Mouse (Mus musculus) granulocyte monocyte progenitor cell, adult 5-6 weeks (primary cell): ENCODE measurements at regions not wholly inside any gene's neighbourhood (a gene's known extent, or its start where the extent isn't known, plus 50 kb on each side); places are given as distances from the start of the nearest gene placed in this dataset.

Source experiments
- ATAC-seq: replicated peaks from 2 replicates; pipeline ENCODE4 v1.8.0; 2016; ENCODE audit warnings: mild to moderate bottlenecking, moderate TSS enrichment, inconsistent platforms; ENCODE audit not compliant: poor library complexity, severe bottlenecking

DNA sequence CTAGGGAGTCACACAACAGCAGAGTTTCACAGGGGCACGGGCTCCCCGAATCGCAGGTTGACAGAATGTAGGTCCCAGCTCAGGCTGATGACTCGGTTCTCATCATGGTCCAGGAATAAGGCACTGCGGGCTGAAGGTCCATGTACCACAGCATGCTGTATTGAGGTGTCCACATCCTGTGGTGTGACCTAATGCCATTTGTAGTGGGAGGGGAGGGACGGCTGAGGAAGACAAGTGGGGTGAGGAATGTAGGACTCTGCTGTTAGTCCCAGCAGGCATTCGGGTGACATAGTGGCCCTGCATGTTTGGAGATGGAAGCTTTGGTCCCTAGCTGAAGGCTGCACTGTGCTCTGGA, 84.5 kb upstream of the Zc3h12a start:
- ATAC-seq = no peak; the same call in 1 of the 2 replicates

DNA sequence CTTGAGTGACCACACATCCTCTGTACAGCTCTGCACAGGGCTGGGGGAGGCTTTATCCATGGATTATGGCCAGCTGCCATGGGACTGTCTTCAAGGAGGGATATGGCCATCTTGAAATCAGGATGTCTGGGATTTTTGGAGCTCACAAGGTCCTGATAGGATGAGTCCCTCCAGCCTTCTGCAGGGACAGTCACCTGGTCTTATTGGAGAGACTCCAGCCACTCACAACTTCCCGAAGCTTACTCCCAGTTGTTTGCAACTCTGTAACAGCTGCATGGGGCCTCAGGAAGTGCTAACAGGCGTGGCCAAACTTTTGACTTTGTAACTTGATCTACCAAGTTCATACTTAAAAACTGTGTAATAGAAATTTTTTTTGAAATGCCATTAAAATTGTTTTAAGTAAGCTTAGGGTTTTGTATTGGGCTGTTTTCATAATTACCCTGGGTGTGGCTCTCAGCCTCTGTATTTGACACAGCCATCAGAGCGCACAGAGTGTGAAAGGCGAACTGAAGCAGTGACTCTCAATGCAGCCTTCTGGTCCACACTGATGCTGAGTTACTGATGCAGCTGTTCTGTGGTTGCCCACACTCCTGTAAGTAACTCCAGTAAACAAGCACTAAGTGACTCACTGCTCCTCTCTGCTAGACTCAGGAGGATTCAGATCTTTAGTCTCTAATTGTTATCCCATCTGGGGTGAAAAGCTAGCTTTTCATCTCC, 84.0 kb upstream of the Zc3h12a start:
- ATAC-seq = no peak

DNA sequence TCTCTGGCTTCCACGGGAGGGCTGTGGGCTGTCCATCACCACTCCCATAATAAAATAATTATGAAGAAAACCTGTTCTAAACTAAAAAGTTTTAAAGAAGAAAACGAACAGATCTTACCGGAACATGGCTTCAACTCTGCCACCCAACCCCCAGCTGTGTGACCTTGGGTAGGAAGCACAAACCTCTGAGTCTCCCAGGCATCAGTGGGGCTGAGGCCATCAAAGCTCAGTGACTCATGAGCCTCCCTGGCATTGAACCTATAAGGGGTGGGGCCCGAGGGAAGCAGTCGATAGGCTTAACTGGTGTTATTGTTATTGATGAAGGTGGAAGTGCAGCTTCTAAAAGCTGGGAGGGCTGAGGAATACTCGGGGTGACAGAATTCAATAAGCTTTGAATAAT, 83.1 kb upstream of the Zc3h12a start:
- ATAC-seq = no peak

DNA sequence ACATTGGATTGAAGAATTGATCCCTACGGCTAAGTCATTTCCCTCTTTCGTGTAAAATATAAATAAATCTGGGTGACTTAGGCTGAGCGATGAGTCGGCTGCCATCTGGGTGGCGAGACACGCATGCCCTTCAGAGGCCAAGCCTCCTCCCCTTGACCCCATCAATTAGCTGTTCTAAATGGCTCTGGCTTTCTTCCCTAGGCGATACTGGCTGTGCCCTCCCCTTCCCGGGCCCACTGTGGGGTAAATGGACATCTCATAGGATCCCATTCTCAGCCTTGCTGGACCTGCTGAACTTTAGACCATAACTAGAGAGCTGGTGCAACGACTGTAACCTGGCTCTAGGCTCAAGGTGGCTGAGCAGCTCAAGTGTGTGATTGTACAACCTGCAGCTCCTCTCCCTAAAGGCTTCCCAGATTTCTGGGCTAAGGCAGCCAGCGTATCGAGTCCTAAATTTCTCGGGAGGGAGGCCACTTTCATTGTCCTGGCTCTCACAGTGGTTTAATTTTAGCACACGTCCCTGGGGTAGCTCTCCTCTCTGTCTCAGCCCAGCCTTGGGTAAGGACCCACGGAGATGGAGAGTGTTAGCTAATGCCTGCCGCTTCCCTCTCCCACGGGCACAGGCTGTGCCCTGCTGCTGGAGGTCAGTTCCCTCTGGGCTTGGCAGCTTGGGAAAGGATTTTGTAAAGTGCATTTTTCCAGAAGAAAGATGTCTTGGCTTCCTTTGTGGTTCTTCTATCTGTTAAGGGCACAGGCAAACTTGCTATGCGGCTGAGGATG, 80.7 kb upstream of the Zc3h12a start:
- ATAC-seq = no peak

DNA sequence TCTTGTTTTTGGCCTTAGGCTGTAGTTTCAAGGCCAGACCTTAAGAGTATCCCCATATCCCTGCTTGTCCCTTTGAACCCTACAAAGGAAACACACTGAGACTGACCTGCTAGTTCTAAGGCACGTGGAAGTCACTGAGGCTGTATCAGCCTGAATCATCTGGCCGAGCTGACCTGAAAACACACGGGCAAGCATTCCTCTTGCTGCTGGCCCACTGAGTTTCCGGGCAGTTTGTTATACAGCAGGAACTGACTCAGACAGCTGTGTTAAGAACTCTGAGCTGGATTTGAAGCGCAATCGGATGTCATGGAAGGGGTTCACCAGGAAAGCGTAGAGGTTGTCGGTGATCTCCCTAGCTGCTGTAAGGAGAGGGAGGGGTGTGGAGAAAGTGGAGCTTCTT, 75.9 kb upstream of the Zc3h12a start:
- no peak for ATAC-seq

DNA sequence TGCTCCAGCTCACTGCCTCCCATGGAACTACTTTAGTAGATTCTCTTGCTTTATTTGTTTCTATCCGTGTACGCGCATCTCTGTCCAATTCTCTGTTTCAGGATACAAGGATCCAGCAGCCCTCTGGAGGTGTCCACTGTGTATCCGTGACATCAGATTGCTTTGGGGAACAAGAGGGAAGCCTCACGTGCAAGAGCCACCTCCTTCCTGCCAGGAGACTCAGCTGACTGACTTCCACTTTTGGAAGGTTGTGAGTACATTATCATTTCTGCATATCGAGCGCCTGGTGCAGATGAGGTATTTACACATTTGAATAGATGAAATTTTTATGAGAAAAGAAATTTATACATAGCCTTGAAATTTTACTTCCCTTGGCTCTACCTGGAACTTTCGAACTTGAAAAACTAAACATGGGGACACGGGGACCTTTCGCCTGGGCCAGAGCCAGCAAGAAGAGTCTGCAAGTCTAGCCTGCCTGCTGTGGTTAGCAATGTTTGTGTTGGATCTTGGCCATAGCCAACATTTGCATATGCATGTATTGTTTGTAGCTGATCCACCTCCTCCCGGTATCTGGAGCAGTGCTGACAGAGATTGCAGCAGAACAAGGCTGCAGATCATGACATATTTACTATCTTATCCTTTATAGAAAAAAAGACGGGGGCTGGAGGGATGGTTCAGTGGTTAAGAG, 74.1 kb upstream of the Zc3h12a start:
- peak; percentile 64 for ATAC-seq

DNA sequence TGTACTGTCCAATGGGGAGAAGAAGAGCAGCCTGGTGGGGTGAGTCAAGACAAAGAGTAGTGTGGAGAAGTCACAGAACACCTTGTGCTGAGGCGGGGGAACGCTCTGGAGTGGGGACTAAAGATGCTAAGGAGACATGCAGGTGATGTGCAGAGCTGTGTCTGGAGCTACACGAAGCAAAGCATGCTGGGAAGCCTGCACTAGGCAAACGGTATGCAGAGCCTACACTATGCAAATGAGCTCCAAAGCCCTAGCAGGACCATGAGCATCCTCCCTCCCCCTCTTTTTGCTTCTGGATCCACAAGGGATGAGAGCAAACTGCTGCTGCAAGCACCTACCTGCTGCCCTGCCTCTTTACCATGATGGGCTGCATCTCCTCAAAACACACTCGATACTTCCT, 73.1 kb upstream of the Zc3h12a start:
- ATAC-seq = no peak

DNA sequence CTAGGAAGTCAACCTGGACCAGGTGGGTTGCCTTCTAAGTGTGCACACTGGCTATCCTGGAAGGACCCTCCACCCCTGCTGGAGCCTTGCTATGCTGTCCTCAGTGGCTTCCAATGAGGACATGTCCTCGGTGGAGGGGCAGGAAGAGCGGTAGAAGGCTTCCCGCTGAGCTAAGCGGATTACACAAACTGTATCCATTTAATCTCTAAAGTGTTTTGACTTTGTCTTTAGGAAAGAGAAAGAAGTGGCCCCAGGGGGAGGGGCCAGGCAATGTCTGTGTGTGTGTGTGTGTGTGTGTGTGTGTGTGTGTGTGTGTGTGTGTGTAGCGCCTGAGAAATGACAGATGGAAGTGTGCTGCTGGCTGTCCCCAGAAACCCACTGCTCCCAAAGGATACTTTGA, 71.6 kb upstream of the Zc3h12a start:
- ATAC-seq = no peak

DNA sequence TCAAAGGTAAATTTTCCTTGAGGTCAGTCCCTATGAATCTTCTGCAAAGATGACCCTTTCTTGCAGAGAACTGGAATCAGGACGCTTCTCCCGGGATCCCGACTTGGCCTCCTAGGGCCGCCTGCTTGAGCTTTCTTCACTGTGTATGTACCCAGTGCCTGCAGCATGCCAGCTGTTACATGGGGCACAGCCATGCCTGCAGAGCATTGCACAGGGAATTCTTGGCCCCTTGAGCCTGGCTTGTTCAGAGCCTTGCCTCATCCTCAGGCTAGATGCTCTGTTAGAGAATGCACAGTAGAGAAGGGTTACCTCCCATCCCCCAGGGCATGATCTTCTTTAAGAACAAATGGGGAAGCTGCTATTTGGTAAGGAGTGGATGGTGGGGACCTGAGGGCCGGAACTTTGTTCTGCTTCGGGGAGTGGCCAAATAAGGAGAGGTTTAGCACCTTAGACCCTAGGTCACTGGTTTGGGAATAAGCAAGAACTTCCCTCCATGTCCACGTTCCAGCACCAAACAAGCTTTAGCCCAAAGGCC, 68.3 kb upstream of the Zc3h12a start:
- ATAC-seq = peak; percentile 76

DNA sequence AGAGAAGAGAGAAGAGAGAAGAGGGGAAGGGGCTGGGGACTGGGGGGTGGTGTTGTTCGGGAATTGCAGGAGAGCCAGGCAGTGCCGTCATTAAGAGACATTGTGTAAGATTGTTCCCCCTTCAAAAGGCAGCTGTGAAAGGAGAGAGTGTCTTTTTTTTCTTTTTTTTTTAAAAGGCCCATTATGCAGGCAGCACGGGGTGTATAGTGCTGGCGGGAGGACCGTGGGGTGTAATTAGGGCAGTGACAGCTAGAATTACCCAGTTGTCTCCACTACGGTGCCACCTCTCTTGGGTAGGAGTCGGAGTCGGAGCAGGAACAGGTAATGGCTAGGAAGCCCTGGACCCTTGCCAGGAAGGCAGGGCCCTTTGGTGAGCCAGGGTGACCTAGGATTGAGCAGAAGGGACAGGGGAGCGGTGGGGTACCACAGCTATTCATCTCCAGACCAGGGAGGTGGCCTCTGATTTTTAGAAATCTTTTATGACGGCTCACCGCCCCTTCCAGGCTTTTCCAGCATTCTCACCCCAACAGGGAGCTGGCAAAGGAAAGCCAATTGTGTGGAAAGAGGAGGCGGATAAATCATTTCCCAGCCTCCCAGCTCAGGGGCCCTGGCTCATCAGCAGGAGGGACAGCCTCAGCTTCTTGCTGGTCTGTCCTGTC, 67.2 kb upstream of the Zc3h12a start:
- ATAC-seq = no peak

DNA sequence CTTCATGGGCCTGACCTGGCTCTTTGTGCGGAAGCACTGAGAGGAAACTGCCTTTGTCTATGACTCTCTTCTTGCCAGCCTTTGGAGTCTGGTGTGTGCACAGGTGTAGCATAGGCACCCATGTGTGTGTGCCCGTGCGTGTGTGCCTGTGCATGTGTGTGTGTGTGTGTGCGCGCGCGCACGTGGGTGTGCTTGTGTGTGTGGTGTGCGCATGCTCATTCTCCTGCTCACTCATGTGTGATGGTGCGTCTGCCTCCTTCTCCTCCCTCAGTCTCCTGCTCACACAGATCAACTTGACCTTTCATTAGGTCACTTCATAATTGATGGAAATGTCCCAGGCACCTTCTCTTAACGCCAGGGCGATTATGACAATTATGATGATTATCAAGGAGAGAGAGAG, 66.7 kb upstream of the Zc3h12a start:
- no peak for ATAC-seq

DNA sequence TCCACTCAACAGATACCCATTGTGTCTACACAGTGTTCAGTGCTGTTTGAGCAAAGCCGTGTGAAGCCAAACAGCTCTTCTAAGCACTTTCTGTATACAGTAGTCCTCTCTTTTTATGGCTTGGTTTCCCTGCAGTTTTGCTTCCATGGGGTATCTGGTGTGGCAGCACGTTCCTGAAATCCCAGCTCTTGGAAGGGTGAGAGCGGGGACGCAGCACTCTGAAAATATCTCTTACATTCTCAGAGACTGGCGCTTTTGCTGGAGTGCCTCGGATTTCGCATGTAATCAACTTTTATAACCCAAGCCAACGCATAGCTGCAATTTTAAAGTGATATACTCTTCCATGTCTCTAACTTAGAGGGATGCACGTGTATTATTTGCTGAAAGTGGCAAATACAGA, 64.0 kb upstream of the Zc3h12a start:
- no peak for ATAC-seq

DNA sequence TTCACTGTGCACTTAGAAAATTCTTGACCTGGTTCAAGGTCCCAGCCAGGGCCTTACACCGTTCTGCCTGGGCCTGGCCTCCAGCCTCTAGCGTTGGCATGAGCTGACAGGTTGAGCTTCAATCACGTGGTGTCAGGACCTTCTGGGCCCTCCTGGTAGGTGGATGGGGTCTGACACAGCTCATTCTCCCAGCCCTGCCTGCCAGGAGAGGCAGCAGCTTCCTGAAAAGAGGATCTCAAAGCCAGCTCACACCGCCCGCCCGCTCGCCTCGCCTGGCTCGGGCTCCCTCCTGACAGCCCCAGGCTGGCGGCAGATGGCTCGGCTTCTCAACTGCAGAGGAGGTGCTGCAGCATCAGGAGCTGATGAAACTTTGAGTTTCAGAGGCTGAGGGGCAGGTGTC, 63.4 kb upstream of the Zc3h12a start:
- ATAC-seq = peak; percentile 48

DNA sequence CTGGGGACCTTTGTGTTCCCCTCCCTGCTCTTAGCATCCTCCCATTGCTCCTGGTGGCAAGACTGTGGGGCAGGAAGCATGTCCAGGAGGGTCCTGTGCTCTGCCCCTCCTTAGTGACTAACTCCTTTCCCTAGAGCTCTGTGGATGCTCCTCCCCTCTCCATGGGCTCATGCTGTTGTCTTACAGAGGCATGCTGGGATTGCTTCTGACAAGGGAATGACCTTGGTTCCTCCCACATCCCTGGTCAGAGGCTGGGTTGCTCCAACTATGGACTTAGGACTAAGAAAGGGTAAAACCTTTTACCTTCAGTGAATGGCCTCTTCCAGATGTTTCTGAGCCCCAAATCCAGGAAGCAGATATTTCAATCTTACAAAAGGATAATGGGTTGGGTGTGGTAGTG, 62.3 kb upstream of the Zc3h12a start:
- no peak for ATAC-seq

DNA sequence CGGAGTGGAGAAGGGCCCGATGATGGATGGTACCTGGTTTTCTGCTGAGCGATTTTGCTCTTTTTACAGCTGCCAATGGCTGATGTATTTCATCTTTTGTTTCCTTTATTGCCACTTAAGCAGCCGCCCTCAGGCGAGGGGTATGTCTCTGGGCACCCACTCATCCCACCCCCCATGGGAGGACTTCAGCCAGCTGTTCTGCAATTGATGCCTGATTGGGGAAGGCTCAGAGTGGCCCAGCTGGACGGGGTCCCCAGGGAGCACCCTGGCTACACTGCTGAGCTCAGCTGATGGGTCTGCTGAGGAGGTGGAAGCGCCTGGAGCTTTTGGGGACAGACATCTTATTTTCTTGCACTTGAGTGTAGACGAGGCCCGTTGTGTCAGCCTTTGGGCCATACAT, 58.6 kb upstream of the Zc3h12a start:
- ATAC-seq = no peak

DNA sequence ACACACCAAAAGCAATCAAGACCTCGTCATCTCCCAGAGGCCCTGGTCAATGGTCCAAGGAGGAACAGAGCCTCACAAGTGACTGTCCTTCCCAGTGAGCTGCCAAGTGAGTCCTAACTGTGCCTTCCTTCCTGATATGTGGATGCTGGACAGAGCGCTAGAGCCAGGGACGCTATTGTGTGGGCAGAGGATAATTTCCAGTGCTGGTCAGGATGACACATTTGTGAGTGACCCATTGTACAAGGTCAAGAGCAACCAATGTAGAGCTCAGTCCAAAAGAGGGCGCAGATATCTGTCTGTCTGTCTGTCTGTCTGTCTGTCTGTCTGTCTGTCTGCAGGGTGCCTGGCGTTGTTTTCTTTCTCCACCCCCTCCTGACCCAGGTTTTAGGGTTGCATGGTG, 57.4 kb upstream of the Zc3h12a start:
- ATAC-seq = no peak

DNA sequence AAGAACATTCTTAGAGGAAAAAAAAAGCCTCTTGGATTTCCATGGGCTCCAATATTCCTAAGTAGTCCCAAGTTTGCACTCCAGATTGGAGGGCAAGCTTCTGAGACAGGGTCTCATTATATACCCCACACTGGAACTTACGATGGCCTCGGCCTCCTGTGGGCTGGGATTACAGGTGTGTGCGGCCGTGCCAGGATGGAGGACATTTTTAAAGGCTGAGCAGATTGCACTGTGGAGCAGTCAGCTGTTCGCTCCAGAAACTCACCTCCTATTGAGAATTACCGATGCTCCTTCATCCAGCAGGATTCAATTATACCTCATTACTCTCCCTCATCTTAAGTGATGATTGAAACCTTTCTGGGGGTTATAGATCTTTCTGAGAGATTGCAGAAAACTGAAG, 53.3 kb upstream of the Zc3h12a start:
- no peak for ATAC-seq

DNA sequence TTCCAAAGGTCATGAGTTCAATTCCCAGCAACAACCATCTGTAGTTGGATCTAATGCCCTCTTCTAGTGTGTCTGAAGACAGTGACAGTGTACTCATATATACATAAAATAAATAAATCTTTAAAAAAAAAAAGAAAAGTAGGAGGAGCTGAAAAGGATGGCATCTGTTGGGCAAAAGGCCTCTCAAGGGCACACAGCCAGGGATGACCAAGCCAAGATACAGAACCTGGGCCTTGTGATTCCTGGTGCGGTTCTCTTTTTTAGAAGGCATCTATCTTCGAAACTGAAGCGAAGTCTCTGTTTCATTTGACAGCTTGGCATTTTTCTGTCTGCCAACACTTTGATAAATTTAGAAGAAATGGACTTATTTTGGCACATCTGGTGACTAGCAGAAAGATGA, 50.9 kb upstream of the Zc3h12a start:
- no peak for ATAC-seq

DNA sequence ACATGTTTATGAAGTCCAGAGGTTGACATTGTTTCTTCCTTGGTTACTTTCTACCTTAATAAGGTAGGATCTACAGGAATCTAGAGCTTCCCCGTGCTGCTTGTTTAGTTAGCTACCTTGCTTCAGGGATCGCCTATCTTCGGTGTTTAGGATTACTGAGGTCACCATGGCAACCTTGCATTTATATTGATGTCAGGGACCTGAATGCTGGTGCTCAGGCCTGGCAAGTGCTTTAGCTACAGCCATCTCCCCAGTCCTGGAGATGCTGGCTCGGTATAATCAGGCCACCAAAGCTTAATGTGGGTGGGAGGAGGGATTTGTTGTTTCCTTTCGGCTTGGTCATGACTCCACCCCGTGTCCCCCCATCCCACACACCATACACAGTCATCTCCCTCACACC, 50.0 kb upstream of the Zc3h12a start:
- no peak for ATAC-seq
